Mouse (Mus musculus) bone marrow, adult 2 months (tissue): ENCODE results near the gene Cdcp2.

Experiments used
- CTCF ChIP-seq: fragments of 200-500 bp; IDR thresholded peaks from 2 replicates; pipeline ENCODE4 v1.5.1; 2011; ENCODE audit warnings: low read length, control low read depth; ENCODE audit not compliant: control insufficient read depth, insufficient read depth
- POLR2A ChIP-seq: fragments of 200-500 bp; IDR thresholded peaks from 2 replicates; pipeline ENCODE4 v1.6.1; 2011; ENCODE audit warnings: low read depth, mild to moderate bottlenecking, control low read depth, low read length, borderline replicate concordance; ENCODE audit not compliant: control insufficient read depth

- TF ChIP-seq CTCF (no peak), POLR2A (no peak)
Observed at GRCm38 (mm10) chr4:107058346-107058745, 38.3 kb upstream of the Cdcp2 start.
